ENCODE assay signal across 12 mouse cellular contexts in the genomic region with DNA sequence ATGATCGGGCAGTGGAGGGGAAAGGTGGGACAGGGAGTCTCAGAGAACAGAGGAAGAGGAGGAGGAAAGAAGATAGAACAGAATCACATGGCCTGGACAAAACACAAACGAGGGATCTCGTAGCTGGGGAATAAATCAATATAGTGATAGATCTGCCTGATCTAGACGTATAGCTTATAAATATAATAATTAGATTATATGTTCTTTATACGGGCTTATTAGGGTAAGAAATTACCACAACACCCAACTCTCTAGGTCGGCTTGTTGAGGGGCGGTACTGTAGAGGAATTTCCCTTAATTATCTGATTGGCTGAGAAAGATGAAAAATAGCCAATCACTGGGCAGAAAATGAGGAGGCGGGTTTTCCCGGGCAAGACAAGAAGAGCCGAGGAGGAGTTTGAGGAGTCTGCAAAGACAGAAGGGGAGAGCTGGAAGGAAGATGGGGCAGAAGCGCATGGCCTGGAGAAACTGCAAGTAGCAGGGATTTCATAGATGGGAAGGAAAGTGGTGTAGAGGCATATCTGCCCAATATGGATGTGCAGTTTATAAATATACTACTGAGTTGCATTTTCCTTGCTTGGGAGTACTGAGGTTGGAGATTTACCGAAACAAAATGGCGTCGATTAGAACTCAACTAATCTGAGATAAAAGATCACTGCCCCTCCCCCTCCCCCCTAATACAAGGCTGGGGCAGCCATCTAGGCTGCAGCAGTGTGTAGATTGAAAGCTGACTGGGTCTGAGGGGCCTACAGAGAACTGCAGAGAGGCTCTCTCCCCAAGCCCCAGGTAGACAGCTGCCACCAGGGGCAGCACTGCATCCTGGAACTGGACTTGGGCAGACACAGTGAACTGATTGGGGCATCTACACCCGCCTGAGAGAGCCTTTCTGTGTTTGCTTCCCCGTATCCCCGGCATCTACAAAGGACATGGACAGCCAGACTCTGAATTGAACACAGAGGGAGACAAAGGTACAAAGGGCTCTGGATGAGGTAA. TPM values are rescaled to one million over a fixed set of nuclear protein-coding genes. Genes with fewer than 3 reads are reported as not detected.
DNase-seq lines count a peak whose midpoint lies in the region; TF ChIP-seq lines count a peak whose summit lies in the region.
"Had no signal": no experiment of that assay in that cellular context is flagged by ENCODE, and none has a peak within 500 bp of the region (broad histone marks: within the 10 kb centered on the region; RNA-seq: fewer than 3 reads in every experiment).

No protein-coding gene starts in this region.

- DNase-seq in heart, adult 2 months: no peak
- no peak for DNase-seq in heart, postnatal 10 days
- DNase-seq in 416B (ENCODE audit: low read depth) (peak; percentile 21), NIH3T3 (ENCODE audit: low read depth) (peak; percentile 18)
- no peak for DNase-seq in liver, adult 2 months (ENCODE audit: extremely low read depth, low read depth, low spot score)
- DNase-seq in urinary bladder, postnatal 14 days (ENCODE audit: low spot score): no peak
- no peak for DNase-seq in right cerebral cortex, adult 18-20 months
- no peak for DNase-seq in layer of hippocampus, adult 9-11 months
- DNase-seq: cerebellum, postnatal 10 days; lung, postnatal 4 days had no signal

- H3K27ac ChIP-seq in heart, adult 2 months: no peak overlapping the region
- H3K27ac ChIP-seq in liver, adult 2 months (replicated peaks; ENCODE audit: insufficient read depth, low read depth, low read length): no peak overlapping the region
- H3K27ac ChIP-seq: hindbrain, embryonic 14.5 days; neural tube, embryonic 13.5 days had no signal

- H3K36me3 ChIP-seq in heart, adult 2 months (ENCODE audit: control insufficient read depth, insufficient read depth, low read length): no peaks in the 10 kb centered on the region
- H3K36me3 ChIP-seq in liver, adult 2 months (ENCODE audit: control insufficient read depth, insufficient read depth, low read length): no peaks in the 10 kb centered on the region; the same call in 1 of the 2 replicates

- no peak for TF ChIP-seq EP300 in heart, adult 2 months (IDR thresholded peaks at IDR 0.05; ENCODE audit: insufficient read depth, low read depth, low read length)

- no peaks in the 10 kb centered on the region for H3K27me3 ChIP-seq in heart, adult 2 months (ENCODE audit: control insufficient read depth, insufficient read depth, low read length)
- H3K27me3 ChIP-seq in liver, adult 2 months (ENCODE audit: control insufficient read depth, insufficient read depth, low read length): no peaks in the 10 kb centered on the region
- H3K27me3 ChIP-seq: neural tube, embryonic 13.5 days had no signal

- H3K4me3 ChIP-seq in heart, adult 2 months: no peak overlapping the region
- H3K4me3 ChIP-seq in liver, adult 2 months (ENCODE audit: insufficient read depth, low read depth, low read length): no peak overlapping the region
- H3K4me3 ChIP-seq: neural tube, embryonic 13.5 days had no signal

- intact Hi-C loops in heart, adult 2 months (cut with DNase I): no loop called here
- intact Hi-C loops in heart, postnatal 10 days (cut with DNase I): no loop called here

- TF ChIP-seq CTCF in heart, adult 2 months (IDR thresholded peaks at IDR 0.05): 0 out of 2 replicates have a peak, but pooled peaks have one; percentile 12
- peak; percentile 28 for TF ChIP-seq CTCF in liver, adult 2 months (IDR thresholded peaks at IDR 0.05; ENCODE audit: low read depth, low read length)

- no peak overlapping the region for H3K9ac ChIP-seq in heart, adult 2 months (ENCODE audit: low read depth, low read length)
- no peak overlapping the region for H3K9ac ChIP-seq in liver, adult 2 months (ENCODE audit: low read depth, low read length)
- H3K9ac ChIP-seq: hindbrain, embryonic 14.5 days; neural tube, embryonic 13.5 days had no signal

- no peaks in the 10 kb centered on the region for H3K79me2 ChIP-seq in heart, adult 2 months (replicated peaks; ENCODE audit: control insufficient read depth, insufficient read depth, low read length)
- H3K79me2 ChIP-seq in liver, adult 2 months (ENCODE audit: control insufficient read depth, insufficient read depth, low read length): no peaks in the 10 kb centered on the region

- no peaks in the 10 kb centered on the region for H3K4me1 ChIP-seq in heart, adult 2 months (ENCODE audit: control insufficient read depth, insufficient read depth, low read length)
- H3K4me1 ChIP-seq in liver, adult 2 months (ENCODE audit: control insufficient read depth, insufficient read depth, low read length): no peaks in the 10 kb centered on the region

- WGBS in heart, adult 2 months: 67% methylated on average over 17 of the region's 17 CpGs
- WGBS in liver, adult 2 months: 65% methylated on average over 17 of the region's 17 CpGs

- no peak for TF ChIP-seq POLR2A in heart, adult 2 months (IDR thresholded peaks at IDR 0.05; ENCODE audit: insufficient read depth, low read depth, low read length)
- TF ChIP-seq POLR2A in liver, adult 2 months (IDR thresholded peaks at IDR 0.05; ENCODE audit: extremely low read depth, insufficient read depth, low read length): no peak

RNA-seq across cellular contexts. Expression of a gene that starts 18.2 kb away (rescaled TPM):
- not detected for total RNA-seq in heart, adult 2 months (2021)
- polyA plus RNA-seq in heart, adult 2 months (2012; rRNA removed): 0.06 and 0.18 TPM in 2 replicates
- under 1 TPM in 1 of 2 experiments, not detected in 1; 0.22 TPM for total RNA-seq in heart, postnatal 10 days (2021)
- total RNA-seq in liver, adult 2 months (2014; rRNA removed): 0.28 and 0.67 TPM in 2 replicates
- 0.15 and 0.17 TPM in 2 replicates for polyA plus RNA-seq in liver, adult 2 months (2012; rRNA removed)

RNA-seq across cellular contexts. Expression of a gene that starts 48.8 kb away (rescaled TPM):
- 1 to 10 TPM; 2.5 to 2.9 TPM for total RNA-seq in heart, adult 2 months (2021)
- polyA plus RNA-seq in heart, adult 2 months (2012; rRNA removed): 1.8 and 4.3 TPM in 2 replicates
- total RNA-seq in heart, postnatal 10 days (2021): 1 to 10 TPM; 2.8 to 3.0 TPM
- total RNA-seq in liver, adult 2 months (2014; rRNA removed): 0.37 and 0.60 TPM in 2 replicates
- polyA plus RNA-seq in liver, adult 2 months (2012; rRNA removed): 0.27 and 0.40 TPM in 2 replicates

RNA-seq across cellular contexts. Expression of a gene that starts 49.0 kb away (rescaled TPM):
- total RNA-seq in heart, adult 2 months (2021): 1 to 10 TPM; 2.0 to 2.1 TPM
- polyA plus RNA-seq in heart, adult 2 months (2012; rRNA removed): 0.88 and 0.97 TPM in 2 replicates
- 1 to 10 TPM; 3.3 to 3.4 TPM for total RNA-seq in heart, postnatal 10 days (2021)
- total RNA-seq in liver, adult 2 months (2014; rRNA removed): 1.8 and 1.9 TPM in 2 replicates
- polyA plus RNA-seq in liver, adult 2 months (2012; rRNA removed): 0.81 and 0.87 TPM in 2 replicates

Comparison
In these comparisons a context has a peak if more than half of its experiments do, and no peak if none do; other contexts are left out.
1. DNase-seq: peak in 416B (single experiment) and NIH3T3 (single experiment); none in heart, adult 2 months (0 of 2), heart, postnatal 10 days (0 of 2), liver, adult 2 months (single experiment), urinary bladder, postnatal 14 days (single experiment), right cerebral cortex, adult 18-20 months (single experiment) and layer of hippocampus, adult 9-11 months (single experiment).